In genomic region chr5:45670280-45670670, GRCm38 (mm10) we compare ENCODE assay signal across 8 mouse cellular contexts. TPM values are rescaled to one million over a fixed set of nuclear protein-coding genes. Genes with fewer than 3 reads are reported as not detected.
A peak's percentile ranks its signal among the peaks of the same experiment; 100 is the strongest.
DNase-seq lines count a peak whose midpoint lies in the region; ATAC-seq and TF ChIP-seq lines count a peak whose summit lies in the region.

No protein-coding gene starts in this region.

- H3K4me2 ChIP-seq in lung, embryonic 14.5 days = peak overlapping the region; percentile 61
- H3K4me2 ChIP-seq in intestine, embryonic 15.5 days (replicated peaks) = peak overlapping the region; percentile 75
- peak overlapping the region; percentile 97 for H3K4me2 ChIP-seq in neural tube, embryonic 14.5 days (ENCODE audit: low read depth, low read length)

- under 1% methylated on average over 13 of the region's 13 CpGs for WGBS in lung, embryonic 14.5 days
- under 1% methylated on average over 13 of the region's 13 CpGs for WGBS in intestine, embryonic 15.5 days
- 0% methylated on average over 13 of the region's 13 CpGs for WGBS in neural tube, embryonic 14.5 days

- H3K36me3 ChIP-seq in lung, embryonic 14.5 days (ENCODE audit: insufficient read depth) = peaks cover 13% of the 10 kb centered on the region
- H3K36me3 ChIP-seq in intestine, embryonic 15.5 days = no peaks in the 10 kb centered on the region
- H3K36me3 ChIP-seq in neural tube, embryonic 14.5 days (ENCODE audit: control insufficient read depth, insufficient read depth, low read length) = no peaks in the 10 kb centered on the region

- peak overlapping the region; percentile 82 for H3K9ac ChIP-seq in lung, embryonic 14.5 days
- peak overlapping the region; percentile 70 for H3K9ac ChIP-seq in intestine, embryonic 15.5 days
- H3K9ac ChIP-seq in neural tube, embryonic 14.5 days (replicated peaks; ENCODE audit: low read depth, low read length) = peak overlapping the region; percentile 61

- H3K4me1 ChIP-seq in lung, embryonic 14.5 days (ENCODE audit: insufficient read depth) = no peaks in the 10 kb centered on the region
- H3K4me1 ChIP-seq in intestine, embryonic 15.5 days (replicated peaks) = peaks cover 3% of the 10 kb centered on the region; the same call in 1 of the 2 replicates
- peaks cover 11% of the 10 kb centered on the region for H3K4me1 ChIP-seq in neural tube, embryonic 14.5 days (ENCODE audit: control insufficient read depth, insufficient read depth, low read length)

- H3K27me3 ChIP-seq in lung, embryonic 14.5 days (ENCODE audit: insufficient read depth, low read length) = no peaks in the 10 kb centered on the region
- no peaks in the 10 kb centered on the region for H3K27me3 ChIP-seq in intestine, embryonic 15.5 days (replicated peaks)
- H3K27me3 ChIP-seq in neural tube, embryonic 14.5 days (ENCODE audit: control insufficient read depth, insufficient read depth, low read length) = no peaks in the 10 kb centered on the region

- peak; percentile 52 for DNase-seq in lung, embryonic 14.5 days
- DNase-seq in lung, postnatal 25 days (ENCODE audit: low spot score) = no peak
- DNase-seq in embryo, embryonic 11 days = peak; percentile 37
- DNase-seq in right cerebral cortex, postnatal 10 days (ENCODE audit: low spot score in 2 of 2) = no peak
- no peak for DNase-seq in adrenal gland, postnatal 14 days

- no peak for ATAC-seq in lung, embryonic 14.5 days (ENCODE audit: insufficient read depth)
- ATAC-seq in intestine, embryonic 15.5 days = no peak
- ATAC-seq in neural tube, embryonic 14.5 days (ENCODE audit: low read depth) = no peak
- no peak for ATAC-seq in CD4-positive, CD25-positive, alpha-beta regulatory T cell, adult 4 months

- no peak for TF ChIP-seq CTCF in lung, embryonic 14.5 days (IDR thresholded peaks at IDR 0.05; ENCODE audit: low read depth)

- peak overlapping the region; percentile 80 for H3K4me3 ChIP-seq in lung, embryonic 14.5 days (ENCODE audit: low read depth, low read length)
- H3K4me3 ChIP-seq in intestine, embryonic 15.5 days (replicated peaks) = peak overlapping the region; percentile 73
- H3K4me3 ChIP-seq in neural tube, embryonic 14.5 days (ENCODE audit: low read depth, low read length) = peak overlapping the region; percentile 77

- no peaks in the 10 kb centered on the region for H3K9me3 ChIP-seq in lung, embryonic 14.5 days (ENCODE audit: low read depth, low read length)
- H3K9me3 ChIP-seq in intestine, embryonic 15.5 days = no peaks in the 10 kb centered on the region
- no peaks in the 10 kb centered on the region for H3K9me3 ChIP-seq in neural tube, embryonic 14.5 days (ENCODE audit: control insufficient read depth, low read length)

- H3K27ac ChIP-seq in lung, embryonic 14.5 days (ENCODE audit: low read depth) = peak overlapping the region; percentile 94
- peak overlapping the region; percentile 85 for H3K27ac ChIP-seq in intestine, embryonic 15.5 days
- no peak overlapping the region for H3K27ac ChIP-seq in neural tube, embryonic 14.5 days (ENCODE audit: low read depth, low read length)

RNA-seq across cellular contexts. Expression of gene Ncapg, which starts 0.6 kb away (rescaled TPM):
- 83.0 and 86.6 TPM in 2 replicates for polyA plus RNA-seq in lung, embryonic 14.5 days (2014; fragmentation: Nextera tagmentation; extraction: Ambion mirVana)
- polyA plus RNA-seq in intestine, embryonic 15.5 days (2015; fragmentation: Nextera tagmentation; extraction: Ambion mirVana) = 43.1 and 49.9 TPM in 2 replicates
- polyA plus RNA-seq in neural tube, embryonic 14.5 days (2014; fragmentation: Nextera tagmentation; extraction: Ambion mirVana) = 3.5 and 5.4 TPM in 2 replicates
- 1 to 10 TPM; 7.1 to 9.5 TPM for polyA plus RNA-seq in CD4-positive, CD25-positive, alpha-beta regulatory T cell, adult 4 months (2017; shearing (Covaris generic))
- 7.6 and 9.8 TPM in 2 replicates for total RNA-seq in adrenal gland, postnatal 14 days (2021)

RNA-seq across cellular contexts. Expression of gene Fam184b, which starts 30.9 kb away (rescaled TPM):
- 0.15 and 0.28 TPM in 2 replicates for polyA plus RNA-seq in lung, embryonic 14.5 days (2014; fragmentation: Nextera tagmentation; extraction: Ambion mirVana)
- 2.9 and 3.3 TPM in 2 replicates for polyA plus RNA-seq in intestine, embryonic 15.5 days (2015; fragmentation: Nextera tagmentation; extraction: Ambion mirVana)
- 9.5 and 9.6 TPM in 2 replicates for polyA plus RNA-seq in neural tube, embryonic 14.5 days (2014; fragmentation: Nextera tagmentation; extraction: Ambion mirVana)
- under 1 TPM; 0.26 to 0.42 TPM for polyA plus RNA-seq in CD4-positive, CD25-positive, alpha-beta regulatory T cell, adult 4 months (2017; shearing (Covaris generic))
- total RNA-seq in adrenal gland, postnatal 14 days (2021) = 0.74 and 1.2 TPM in 2 replicates

Comparison
In these comparisons a context has a peak if more than half of its experiments do, and no peak if none do; other contexts are left out.
1. DNase-seq: peak in lung, embryonic 14.5 days (single experiment) and embryo, embryonic 11 days (single experiment); none in lung, postnatal 25 days (single experiment), right cerebral cortex, postnatal 10 days (0 of 2) and adrenal gland, postnatal 14 days (single experiment).
2. Peak in every context shown above with its lines, with median percentiles within 50 percentile points of each other: H3K4me2 ChIP-seq, H3K4me3 ChIP-seq and H3K9ac ChIP-seq.